17 mouse cellular contexts compared by ENCODE assay signal in the genomic region with DNA sequence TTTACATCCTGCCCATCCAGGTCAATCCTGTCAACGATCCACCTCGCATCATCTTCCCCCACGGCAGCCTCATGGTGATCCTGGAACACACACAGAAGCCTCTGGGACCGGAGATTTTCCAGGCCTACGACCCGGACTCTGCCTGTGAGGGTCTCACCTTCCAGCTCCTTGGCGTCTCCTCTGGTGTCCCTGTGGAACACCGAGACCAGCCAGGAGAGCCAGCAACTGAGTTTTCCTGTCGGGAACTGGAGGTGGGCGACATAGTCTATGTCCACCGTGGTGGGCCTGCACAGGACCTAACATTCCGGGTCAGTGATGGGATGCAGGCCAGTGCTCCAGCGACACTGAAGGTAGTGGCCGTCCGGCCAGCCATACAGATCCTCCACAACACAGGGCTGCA. TPM values are rescaled to one million over a fixed set of nuclear protein-coding genes. Genes with fewer than 3 reads are reported as not detected.
"Had no signal": no experiment of that assay in that cellular context is flagged by ENCODE, and none has a peak within 500 bp of the region (broad histone marks: within the 10 kb centered on the region; RNA-seq: fewer than 3 reads in every experiment).

No protein-coding gene starts in this region.

- DNase-seq: left cerebral cortex, postnatal 4 days; liver, embryonic 13.5 days; liver, postnatal 0 days; lung, adult 18-20 months; lung, adult 2 months; lung, postnatal 14 days; lung, postnatal 36 days had no signal

RNA-seq across cellular contexts. Expression of a gene that starts 21.8 kb away (rescaled TPM):
- total RNA-seq: megakaryocyte progenitor cell, adult 5-6 weeks; megakaryocyte, adult 5-6 weeks; megakaryocyte-erythroid progenitor cell, adult 5-6 weeks; monocyte, adult 5-6 weeks had no signal

RNA-seq across cellular contexts. Expression of a gene that starts 22.1 kb away (rescaled TPM):
- total RNA-seq: left cerebral cortex, postnatal 10 days; left cerebral cortex, postnatal 14 days; left cerebral cortex, postnatal 25 days; left cerebral cortex, postnatal 36 days; left cerebral cortex, postnatal 4 days; liver, adult 2 months; megakaryocyte progenitor cell, adult 5-6 weeks; megakaryocyte, adult 5-6 weeks; megakaryocyte-erythroid progenitor cell, adult 5-6 weeks; midbrain, postnatal 0 days; monocyte, adult 5-6 weeks had no signal
